Mouse (Mus musculus) gastrocnemius, postnatal 10 days (tissue): Measurements from ENCODE around the gene Adamtsl1. TPM values are rescaled to one million over a fixed set of nuclear protein-coding genes. Genes with fewer than 3 reads are reported as not detected.

ENCODE experiments used
- DNase-seq: peaks from one replicate; pipeline ENCODE4 v3.0.0; 2021; ENCODE audit warnings: mixed read lengths
- long read RNA-seq, 2 experiments: library from polyadenylated mRNA; stranded (forward); transcript quantifications; one replicate each; pipeline ENCODE4 v2.0.0; 2021
- total RNA-seq, 2 experiments: library from RNA; stranded (reverse); gene quantifications; 2 replicates each; pipeline ENCODE4 v1.2.3; 2021

The Adamtsl1 gene
- total RNA-seq: 10 to 100 TPM; 13.2 to 17.6 TPM
- long read RNA-seq, experiment 1, full-length matches to known transcripts: 5 of 11 reads
- long read RNA-seq, experiment 1, partial matches to known transcripts: 1 of 11 reads
- long read RNA-seq, experiment 1, other reads (novel, unspliced or antisense): 5 of 11 reads
- long read RNA-seq, experiment 2, full-length matches to known transcripts: 2 of 8 reads
- long read RNA-seq, experiment 2, partial matches to known transcripts: 5 of 8 reads
- long read RNA-seq, experiment 2, other reads (novel, unspliced or antisense): 1 of 8 reads

DNA sequence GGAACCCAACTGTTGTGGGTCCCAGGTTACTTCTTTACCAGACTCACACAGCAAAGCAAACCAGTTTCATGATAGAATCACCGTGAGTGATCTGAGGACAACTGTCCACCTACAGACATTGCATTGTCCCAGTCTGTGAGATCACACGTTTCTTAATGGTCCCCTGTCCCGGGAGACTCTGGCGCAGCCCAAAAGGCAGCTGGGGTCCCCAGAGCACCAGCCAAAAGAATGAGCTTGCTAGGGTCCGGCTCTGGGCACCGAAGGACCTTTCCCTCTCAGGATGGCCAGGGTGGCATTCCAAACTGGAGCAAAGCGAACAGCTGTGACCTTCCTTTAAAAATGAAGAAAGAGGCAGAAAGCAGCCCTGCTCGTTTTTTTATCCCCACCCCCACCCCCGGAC lies at the start of gene Adamtsl1:
Gene Adamtsl1, plus strand, starts transcription at position 381 of the 400 bp plus-strand sequence.
- peak; percentile 5 for DNase-seq

DNA sequence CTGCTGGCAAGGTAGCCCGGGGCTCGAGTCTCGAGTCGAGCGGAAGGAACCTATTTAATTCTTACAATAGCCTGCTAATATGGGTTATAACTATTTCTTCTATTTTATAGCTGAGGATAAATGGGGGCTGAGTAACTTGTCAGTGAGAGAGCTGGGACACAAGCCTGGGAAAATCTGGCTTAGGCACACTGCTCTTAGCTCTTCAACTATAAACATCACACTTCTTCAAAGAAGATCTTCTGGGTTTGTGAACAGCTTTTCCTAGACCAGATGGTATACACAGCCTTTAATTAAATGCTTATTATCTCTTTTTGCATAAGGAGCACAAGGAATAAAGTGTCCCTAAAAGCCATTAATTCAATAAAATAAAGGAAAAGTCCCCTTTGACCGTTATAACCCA lies 30.4 kb upstream of the Adamtsl1 start:
- DNase-seq: no peak

DNA sequence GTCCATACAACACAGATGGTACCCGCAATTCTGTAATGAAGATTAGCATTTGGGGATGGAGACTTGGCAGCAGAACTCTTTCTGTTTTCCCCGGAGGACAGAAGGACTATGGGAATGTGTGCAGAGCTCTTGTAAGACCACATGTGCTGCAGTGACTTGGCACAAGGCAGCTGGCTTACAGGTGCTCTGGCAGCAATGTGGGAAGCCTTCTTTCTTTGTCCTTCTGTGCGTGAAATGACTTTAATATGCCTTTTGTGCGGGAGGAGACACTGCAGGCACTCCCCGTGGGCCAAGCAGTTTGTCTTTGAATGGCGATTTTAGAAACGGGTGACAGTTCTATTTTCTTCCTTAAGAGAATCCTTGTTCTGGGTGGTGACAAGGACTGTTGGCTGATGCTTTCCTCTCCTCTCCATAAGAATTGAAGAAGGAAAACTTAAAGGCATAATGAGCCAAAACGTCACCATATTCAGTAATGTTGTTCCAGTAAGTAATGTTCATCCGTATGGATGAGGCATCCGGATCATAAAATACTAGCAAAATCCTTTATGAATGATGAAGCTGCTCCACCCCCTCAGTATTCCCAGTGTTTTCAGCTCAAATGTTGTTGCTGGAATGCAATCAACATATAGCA lies 27.5 kb upstream of the Adamtsl1 start:
- DNase-seq: no peak

DNA sequence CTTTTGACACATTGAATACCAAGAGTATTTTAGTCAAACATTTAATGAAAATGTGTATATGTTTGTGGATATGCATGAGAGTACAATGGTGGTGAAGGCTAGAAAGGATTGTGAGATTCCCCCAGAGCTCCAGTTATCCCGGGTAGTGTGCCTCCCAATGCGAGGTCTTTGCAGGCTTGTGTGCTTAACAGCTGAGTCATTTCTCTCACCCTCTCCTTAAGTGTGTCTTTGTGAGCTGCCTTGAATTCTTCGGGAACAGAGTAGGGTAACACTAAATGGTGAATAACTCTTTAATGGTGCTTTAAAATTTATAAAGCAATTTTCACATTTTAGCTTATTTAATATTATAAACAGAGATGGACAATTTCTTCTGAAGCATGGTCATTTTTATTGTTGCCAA lies 8.3 kb upstream of the Adamtsl1 start:
- no peak for DNase-seq

DNA sequence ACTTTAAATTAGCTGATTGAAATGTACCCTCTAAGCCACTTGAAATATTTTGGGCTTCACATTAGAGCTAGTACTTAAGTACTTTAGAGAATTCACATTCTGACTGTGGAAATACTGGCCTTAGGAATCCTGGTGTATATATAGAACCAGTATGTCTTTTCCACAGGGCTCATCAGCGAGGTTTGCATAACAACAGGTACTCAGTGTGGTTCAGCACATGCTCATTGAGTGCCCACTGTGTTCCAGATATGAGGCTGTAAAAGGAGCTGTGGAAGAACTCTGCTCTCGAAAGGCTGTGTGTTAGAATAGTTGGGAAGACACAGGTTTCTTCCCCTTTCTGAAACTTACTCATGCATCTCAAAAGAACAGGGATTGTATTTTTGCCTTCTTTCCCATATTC lies 7.0 kb upstream of the Adamtsl1 start:
- DNase-seq: no peak

DNA sequence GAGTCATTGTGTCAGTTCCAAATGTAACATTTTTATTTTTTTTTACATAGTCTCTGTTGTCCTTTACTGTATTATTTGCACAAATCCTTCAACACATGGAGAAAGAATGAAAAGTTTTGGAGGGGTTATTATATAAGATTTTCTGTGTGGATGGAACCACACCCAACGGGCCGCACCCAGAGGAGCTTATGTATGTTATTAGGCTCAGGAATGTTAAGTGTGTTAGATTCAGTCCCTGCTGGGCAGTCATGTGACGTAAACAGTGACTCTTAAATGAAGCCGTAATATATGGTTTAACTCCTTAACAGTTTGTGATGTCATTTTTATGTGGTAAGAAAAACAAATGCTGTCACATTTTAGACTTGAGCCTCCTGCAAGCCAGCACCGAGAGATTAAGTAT lies 6.5 kb upstream of the Adamtsl1 start:
- no peak for DNase-seq

DNA sequence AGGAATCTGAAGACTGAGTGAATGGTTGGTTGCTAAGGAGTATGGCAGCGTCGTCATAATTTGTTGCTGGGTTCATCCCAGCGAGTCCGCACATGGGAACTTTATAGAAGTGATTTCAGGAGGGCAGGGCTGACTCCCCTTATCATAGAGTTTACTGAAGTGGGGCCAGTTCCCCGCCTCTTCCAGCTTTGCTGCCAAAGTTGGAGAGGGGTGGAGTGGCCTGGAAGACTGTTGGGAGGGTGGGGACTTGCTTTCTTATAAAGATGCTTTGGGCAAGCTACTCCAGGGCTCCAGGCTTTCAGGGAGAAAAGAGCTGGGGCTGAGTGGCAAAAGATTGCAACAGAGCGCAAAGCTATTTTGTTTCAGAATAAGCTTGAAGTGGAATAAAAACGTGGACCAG lies 684 bp upstream of the Adamtsl1 start:
- peak; percentile 15 for DNase-seq

DNA sequence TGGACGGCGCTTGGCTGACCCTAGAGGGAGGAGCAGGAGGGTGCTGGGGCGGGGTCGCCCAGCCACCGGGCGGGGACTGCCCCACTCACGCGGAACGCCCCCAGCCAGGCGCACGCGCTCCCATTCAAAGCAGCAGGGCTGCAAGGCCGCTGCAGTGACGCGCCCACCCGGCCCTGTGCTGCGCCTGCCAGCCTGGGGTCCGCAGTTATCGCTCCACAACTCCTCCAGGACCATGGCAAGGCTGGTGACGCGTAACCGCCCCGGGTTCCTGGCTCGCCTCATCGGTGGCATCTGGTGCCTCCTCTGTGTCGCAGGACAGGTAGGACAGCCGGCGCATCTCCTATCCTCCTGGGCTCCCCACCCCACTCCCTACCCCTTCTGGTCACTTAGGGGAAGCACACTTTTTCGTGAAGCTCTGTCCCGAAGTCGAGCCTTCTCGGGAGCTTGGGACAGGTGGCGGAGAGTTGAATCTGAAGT lies 271 bp downstream of the Adamtsl1 start:
- DNase-seq: peak; percentile 31

DNA sequence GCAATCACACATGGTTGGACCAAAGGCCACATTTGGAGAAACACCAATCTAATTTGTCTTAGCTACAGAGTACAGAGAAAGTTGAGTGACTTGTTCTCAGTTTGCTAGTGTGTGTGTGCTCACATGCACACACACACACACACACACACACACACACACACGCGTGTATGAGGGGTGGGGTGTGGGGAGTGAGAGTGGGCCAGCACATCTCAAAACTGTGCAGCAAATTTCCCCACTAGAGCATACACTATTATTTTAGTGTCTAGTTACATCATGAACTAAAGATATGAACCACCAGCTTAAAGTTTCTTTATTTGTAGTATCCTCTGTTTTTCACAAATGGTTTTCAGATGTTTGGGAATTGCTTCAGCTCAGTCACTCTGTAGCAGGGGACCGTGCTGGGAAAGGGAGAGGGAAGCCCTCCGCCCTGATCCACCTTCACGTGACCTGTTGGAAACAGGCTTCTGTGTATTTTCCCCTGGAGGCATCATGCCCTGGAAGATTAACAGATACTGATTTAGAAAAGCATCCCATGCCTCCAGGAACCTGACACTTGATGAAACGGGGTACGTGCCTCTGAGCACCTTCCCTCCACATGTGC lies 13.1 kb downstream of the Adamtsl1 start:
- no peak for DNase-seq

DNA sequence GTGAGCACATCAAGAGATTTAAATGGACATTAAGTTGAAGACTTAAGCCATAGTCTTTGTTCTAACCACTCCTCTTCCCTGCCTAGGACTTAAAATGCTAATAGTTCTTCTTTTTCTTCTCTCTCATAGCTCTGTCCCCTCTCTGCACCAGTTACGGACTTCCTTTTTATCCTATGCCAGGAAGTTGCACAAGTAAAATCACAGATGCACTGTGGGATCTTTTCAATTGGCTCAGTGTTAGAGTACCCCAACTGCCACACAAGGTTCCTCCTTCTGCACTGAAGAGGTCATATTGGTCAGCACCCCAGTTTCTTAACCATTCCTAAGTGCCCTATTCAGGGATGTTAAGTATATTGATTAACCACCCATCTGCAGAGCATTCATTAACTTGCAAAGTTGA lies 15.9 kb downstream of the Adamtsl1 start:
- DNase-seq: no peak

DNA sequence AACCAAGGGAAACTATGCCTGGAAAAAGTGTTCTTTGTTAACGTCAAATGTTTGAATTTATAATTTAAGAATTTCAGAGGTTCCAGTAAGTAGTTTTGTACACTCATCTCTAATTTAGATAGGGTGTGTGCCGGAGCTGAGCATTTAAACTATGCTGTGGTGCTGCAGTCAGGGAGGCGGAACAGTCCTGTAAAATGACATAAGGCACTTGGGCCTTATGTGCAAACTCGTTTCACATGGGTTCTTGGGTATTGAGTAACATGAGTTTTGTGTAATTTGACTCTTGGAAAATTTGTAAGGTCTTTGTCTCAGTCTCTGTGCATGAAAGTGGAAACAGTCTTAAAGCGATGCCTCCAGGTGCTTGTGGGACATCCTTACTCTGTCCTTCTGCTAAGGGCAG lies 25.7 kb downstream of the Adamtsl1 start:
- DNase-seq: no peak

DNA sequence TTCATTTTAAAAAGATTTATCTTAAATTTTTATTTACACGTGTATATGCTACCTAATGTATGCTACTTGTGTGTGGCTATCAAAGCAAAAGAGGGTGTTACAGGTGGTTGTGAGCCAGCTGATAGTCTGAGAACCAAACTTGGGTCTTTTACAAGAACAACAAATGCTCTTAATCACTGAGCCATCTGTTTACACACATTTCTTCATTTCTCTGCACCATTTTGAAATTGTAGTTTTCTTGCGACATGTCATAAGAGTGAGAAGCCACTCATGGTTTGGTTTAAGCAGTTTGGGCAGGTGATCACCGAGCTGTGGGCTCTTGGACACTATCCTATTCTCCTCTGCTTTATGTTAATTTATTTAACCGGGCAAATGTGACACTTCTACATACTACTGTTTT lies 29.2 kb downstream of the Adamtsl1 start:
- DNase-seq: no peak

DNA sequence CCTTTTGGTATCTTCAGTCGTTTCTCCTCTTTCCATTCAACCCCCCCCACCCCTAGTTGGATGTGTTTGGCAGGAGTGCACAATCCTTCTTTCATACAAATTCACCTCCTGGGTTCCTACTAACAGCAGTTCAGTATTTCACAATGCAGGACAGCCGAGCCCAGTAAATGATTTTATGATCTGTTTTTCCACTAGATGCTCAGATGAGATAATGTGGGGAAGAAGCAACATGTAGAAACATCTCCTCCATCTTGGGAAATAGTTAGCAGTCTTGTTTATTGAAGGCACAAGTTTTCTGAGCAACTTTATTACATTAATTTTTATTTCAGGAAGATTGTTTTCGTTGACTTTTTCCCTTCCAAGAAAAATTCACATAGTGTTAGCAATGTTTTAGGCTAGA lies 40.7 kb downstream of the Adamtsl1 start:
- no peak for DNase-seq

DNA sequence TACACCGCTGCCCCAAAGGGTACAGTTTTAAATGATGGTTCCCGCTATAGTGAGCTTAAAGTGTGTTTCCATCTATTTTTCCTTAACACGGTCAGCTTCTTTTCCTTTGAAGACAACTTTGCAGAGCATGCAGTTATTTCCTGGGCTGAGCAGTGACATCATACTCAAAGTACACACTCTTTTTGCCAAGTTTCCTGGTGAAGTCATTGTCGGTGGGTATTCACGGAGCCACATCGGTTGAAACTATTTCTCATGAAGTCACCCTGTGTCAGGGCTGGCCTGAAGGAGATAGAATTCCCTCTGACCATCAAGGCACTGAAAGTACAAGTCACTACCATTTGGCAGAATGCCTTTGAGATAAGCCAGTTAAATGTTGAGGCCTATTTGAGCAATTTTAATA lies 45.8 kb downstream of the Adamtsl1 start:
- DNase-seq: no peak

DNA sequence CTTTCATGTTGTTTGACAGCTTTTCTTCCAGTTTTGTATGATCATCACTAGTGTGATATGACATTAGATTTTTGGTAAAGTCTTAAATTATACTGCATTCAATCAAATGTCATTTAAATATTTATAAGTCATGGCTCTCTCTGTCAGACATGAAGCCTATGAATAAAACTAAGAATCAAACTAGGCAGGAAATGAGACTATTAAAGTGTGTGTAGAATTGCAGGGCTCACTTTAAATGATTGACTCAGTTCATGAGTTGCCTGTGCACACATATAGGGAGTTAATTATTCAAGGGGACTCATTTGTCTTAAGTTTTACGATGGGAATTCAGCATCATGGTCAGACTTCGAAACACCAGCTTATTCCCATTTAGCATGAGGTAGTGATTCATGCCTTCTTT lies 71.5 kb downstream of the Adamtsl1 start:
- DNase-seq: no peak

DNA sequence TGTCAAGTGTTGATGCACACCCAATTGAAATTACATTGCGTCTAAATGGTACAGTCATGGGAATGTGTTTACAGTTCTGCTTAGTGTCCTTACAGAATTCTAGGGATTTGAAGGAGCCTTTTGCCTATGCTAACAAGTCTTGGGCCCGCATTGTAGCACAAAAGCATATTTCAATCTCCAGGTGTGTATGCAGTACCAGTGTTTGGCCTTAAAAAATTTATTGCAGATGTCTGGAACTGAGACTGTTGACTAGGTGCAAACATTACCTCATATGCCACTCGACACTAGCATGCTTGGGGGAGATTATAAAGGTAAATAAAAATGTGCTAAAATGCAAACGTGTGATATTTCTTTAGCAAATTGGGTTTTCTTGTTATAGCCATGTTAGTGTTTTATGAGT lies 75.0 kb downstream of the Adamtsl1 start:
- no peak for DNase-seq

DNA sequence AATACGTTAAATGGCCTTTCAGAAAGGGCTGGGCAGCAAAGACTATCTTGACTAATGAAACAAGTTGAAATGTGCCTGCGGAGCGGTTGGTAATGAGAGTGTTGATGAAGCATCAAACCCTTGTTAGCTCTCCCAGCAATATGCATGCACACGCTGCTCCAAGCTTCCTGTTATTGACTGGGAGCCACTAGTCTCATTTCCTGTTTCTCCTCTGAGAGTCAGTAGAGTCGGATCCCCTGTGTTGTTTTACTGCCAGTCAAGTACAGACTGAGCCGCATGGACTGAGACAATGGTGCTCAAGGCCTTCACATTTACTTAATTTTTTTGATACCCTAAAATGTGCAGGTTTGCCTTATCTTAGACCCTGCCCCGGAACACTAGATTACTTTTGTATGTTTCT lies 77.1 kb downstream of the Adamtsl1 start:
- DNase-seq: no peak

DNA sequence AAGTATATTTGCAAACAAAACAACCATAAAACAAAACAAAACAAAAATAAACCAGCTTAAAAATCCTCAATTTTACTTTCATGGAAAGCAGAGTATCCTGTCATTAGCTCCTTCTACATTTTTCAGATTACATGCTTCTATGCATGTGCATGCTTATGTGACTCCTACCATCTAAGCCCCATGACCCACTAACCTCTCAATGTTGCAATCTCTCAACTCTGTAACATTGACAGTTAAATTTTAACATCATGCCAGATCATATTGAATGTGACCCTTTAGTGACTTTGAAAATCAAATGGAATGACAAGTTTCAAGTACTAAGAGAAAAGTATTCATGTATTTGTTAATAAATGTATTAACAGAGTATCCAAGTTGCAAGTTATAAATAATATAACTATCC lies 80.2 kb downstream of the Adamtsl1 start:
- DNase-seq: no peak

DNA sequence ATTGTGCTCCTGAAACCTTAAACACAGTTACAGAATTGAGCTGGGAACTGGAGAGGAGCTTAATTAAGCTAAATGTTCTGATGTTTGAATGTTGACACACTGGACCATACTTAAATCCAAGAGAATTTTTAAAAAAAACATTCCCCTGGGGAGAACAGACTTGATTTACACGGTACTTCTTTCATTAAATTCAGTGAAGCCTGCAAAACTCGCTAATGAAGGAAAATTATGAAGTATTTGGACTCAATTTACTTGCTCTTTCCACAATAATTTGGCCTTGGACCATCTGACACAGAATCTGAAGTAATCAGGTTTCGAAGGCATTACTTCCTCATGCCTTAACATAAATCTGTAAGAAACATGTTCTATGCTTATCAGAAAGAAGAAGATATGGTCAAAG lies 99.4 kb downstream of the Adamtsl1 start:
- DNase-seq: no peak

DNA sequence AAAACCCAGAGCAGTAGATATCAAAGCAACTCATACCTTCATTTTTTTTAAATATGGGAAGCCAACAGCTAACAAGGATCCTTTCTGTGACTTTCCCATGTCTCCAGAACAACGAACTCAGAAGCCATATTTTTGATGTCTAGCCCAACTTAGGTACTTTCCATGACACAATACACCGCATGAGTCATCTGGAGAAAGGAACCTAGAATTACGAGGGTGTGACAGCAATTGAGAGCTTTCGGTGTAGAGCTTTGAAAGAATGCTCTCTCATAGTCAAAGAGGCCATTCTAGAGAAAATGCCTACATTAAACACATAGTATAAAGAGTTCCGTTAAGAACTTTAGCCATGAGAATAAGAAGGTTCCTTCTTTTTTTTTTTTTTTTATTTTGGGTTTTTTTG lies 104.8 kb downstream of the Adamtsl1 start:
- no peak for DNase-seq

DNA sequence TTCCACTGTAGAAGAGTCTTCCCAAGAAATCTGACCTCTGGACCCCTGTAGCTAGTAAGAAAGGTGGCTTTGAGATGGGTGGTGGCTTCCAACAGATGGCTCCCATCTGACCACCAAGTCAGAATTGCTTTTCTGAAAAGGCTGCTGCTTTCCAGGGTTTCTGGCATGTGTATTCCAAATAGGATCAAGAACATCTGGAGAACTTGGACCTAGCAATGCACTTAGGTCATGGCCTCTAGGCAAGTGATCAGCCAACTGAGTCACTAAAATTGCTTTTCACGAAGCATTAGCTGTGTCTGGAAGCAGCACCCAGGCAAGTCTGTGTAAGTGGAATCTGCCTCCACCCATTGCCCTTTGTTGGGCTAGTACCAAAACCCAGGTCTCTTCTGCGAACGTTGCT lies 105.3 kb downstream of the Adamtsl1 start:
- peak; percentile 4 for DNase-seq

DNA sequence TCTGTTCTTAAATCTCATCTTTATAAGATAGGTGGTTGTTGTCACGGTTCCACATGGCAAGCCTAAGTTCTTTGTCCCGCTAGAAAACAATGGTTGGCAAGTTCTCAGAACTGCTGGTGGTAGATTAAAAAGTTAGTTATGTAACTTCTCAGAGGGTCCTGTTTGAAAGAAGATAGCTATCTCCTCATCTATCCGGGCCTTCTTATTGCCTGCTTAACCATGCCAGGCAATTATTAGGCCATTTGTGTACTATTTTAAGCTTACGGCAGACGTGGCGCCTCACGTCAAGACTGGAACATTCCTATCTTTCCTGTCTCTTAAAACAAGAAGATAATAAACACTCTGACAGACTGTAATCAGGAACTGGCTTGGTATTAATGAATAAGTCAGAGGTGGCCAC lies 115.4 kb downstream of the Adamtsl1 start:
- DNase-seq: no peak

DNA sequence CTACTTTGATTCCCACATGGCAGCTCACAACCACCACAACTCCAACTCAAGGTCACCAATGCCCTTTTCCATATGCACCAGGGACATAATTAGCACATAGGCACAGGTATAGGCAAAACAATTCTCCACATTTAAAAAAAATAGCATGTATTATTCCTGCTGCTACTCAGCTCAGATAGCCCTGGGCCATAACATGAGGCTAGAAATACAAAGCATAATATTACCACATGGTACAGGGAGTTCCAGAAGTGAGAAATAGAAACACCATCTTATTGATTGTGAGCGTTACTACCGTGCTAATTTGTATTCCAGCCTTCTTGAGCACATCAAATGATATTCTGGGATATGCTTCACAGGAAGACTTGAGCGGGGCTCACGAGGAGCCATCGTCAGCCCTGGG lies 155.3 kb downstream of the Adamtsl1 start:
- no peak for DNase-seq

DNA sequence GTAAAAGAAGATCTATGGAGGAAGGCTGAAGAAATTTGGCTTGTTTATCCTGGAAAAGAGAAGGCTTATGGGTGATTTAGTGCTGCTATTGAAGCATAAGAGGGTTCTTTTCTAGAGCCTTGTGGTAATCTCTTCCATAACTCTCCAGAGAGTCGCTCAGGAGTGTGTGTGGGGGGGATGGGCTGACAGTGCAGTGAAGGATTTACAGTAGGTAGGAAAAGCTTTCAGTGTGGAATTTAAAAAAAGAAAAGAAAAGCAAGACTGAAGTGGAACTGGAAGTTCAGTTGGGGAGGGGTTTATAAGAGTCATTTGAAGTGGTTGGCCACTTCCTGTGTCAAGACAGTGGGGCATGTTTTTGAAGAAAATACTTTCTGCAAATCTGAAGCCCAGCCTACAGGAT lies 155.8 kb downstream of the Adamtsl1 start:
- DNase-seq: no peak
